Mouse (Mus musculus) liver (tissue): ENCODE data around the gene Olfr522.

ENCODE experiments used
- DNase-seq: peaks from one replicate; pipeline ENCODE4 v3.0.0-alpha.2; 2020; ENCODE audit warnings: mixed read lengths

The Olfr522 gene

GRCm38 (mm10) chr7:140111943-140112342 is 52.6 kb downstream of the Olfr522 start:
- no peak for DNase-seq
